Mouse (Mus musculus) limb, embryonic 11.5 days (tissue): ENCODE data around the gene Pde4d. TPM values are rescaled to one million over a fixed set of nuclear protein-coding genes. Genes with fewer than 3 reads are reported as not detected.

Experiments
- ATAC-seq: fragments of 200-750 bp; cut with Nextera tagmentation; 2 replicates; pipeline ENCODE4 v1.8.0; 2017; ENCODE audit warnings: low read depth; ENCODE audit not compliant: insufficient number of reproducible peaks, low FRiP score, low TSS enrichment
- DNase-seq: peaks from one replicate; pipeline ENCODE4 v3.0.0-alpha.2; 2015; ENCODE audit warnings: low spot score
- H3K27ac ChIP-seq: fragments of 300-500 bp; sonication (generic); replicated peaks from 2 replicates; pipeline ENCODE4 v1.5.1; 2014; ENCODE audit warnings: low read depth, mild to moderate bottlenecking, low read length
- H3K27me3 ChIP-seq: fragments of 300-500 bp; sonication (generic); 2 replicates; pipeline ENCODE4 v1.6.1; 2014; ENCODE audit warnings: mild to moderate bottlenecking, low read length, mixed read lengths; ENCODE audit not compliant: control insufficient read depth, insufficient read depth
- H3K36me3 ChIP-seq: fragments of 300-500 bp; sonication (generic); 2 replicates; pipeline ENCODE4 v1.6.1; 2014; ENCODE audit warnings: mild to moderate bottlenecking, low read length, moderate library complexity, mixed read lengths; ENCODE audit not compliant: control insufficient read depth, insufficient read depth
- H3K4me1 ChIP-seq: fragments of 300-500 bp; sonication (generic); 2 replicates; pipeline ENCODE4 v1.6.1; 2014; ENCODE audit warnings: low read length, mixed read lengths; ENCODE audit not compliant: control insufficient read depth, insufficient read depth
- H3K4me2 ChIP-seq: fragments of 300-500 bp; sonication (generic); 2 replicates; pipeline ENCODE4 v1.6.1; 2014; ENCODE audit warnings: low read depth, mild to moderate bottlenecking, moderate library complexity; ENCODE audit not compliant: severe bottlenecking
- H3K4me3 ChIP-seq: fragments of 300-500 bp; sonication (generic); 2 replicates; pipeline ENCODE4 v1.5.1; 2014; ENCODE audit warnings: low read depth, low read length
- H3K9ac ChIP-seq: fragments of 300-500 bp; sonication (generic); 2 replicates; pipeline ENCODE4 v1.6.1; 2014; ENCODE audit warnings: mild to moderate bottlenecking, low read length
- H3K9me3 ChIP-seq: fragments of 300-500 bp; sonication (generic); 2 replicates; pipeline ENCODE4 v1.6.1; 2016; ENCODE audit warnings: low read length; ENCODE audit not compliant: control insufficient read depth
- WGBS: fragments of 180-500 bp; shearing (Covaris S2); extraction: QIAGEN DNeasy Blood & Tissue Kit; methylation state at CpG from one replicate; pipeline ENCODE4 v1.1.7; 2014; 5-methylcytosine and 5-hydroxymethylcytosine counted together
- polyA plus RNA-seq: library from polyadenylated mRNA; unstranded; fragments of >200 nt; fragmentation: Nextera tagmentation; extraction: Ambion mirVana; gene quantifications from 2 replicates; pipeline ENCODE4 v1.2.1, GENCODE M21; 2014

The Pde4d gene
- polyA plus RNA-seq, 1 experiment from 2014 or later: 13.3 TPM

GRCm38 (mm10) chr13:108623929-108624328, 174.2 kb downstream of the Pde4d start:
- WGBS: 83% methylated on average over 3 of the region's 3 CpGs
- Histone ChIP-seq H3K9ac (no peak overlapping the region), H3K4me3 (no peak overlapping the region)

GRCm38 (mm10) chr13:108626166-108626565, 176.4 kb downstream of the Pde4d start:
- Histone ChIP-seq H3K9me3 (no peaks in the 10 kb centered on the region), H3K27ac (no peak overlapping the region), H3K36me3 (no peaks in the 10 kb centered on the region), H3K27me3 (no peaks in the 10 kb centered on the region), H3K4me1 (no peaks in the 10 kb centered on the region), H3K4me2 (no peak overlapping the region), H3K9ac (no peak overlapping the region), H3K4me3 (no peak overlapping the region)
- no peak for DNase-seq
- 84% methylated on average over 3 of the region's 3 CpGs for WGBS
- ATAC-seq: no peak

More at GRCm38 (mm10) chr13:108623929-108624328, 174.2 kb downstream of the Pde4d start:
- no peaks in the 10 kb centered on the region for H3K27me3 ChIP-seq
- H3K36me3 ChIP-seq: no peaks in the 10 kb centered on the region
- ATAC-seq (no peak), DNase-seq (no peak)
- H3K9me3 ChIP-seq: no peaks in the 10 kb centered on the region
- no peaks in the 10 kb centered on the region for H3K4me1 ChIP-seq
- no peak overlapping the region for H3K4me2 ChIP-seq
- H3K27ac ChIP-seq: no peak overlapping the region

DNA sequence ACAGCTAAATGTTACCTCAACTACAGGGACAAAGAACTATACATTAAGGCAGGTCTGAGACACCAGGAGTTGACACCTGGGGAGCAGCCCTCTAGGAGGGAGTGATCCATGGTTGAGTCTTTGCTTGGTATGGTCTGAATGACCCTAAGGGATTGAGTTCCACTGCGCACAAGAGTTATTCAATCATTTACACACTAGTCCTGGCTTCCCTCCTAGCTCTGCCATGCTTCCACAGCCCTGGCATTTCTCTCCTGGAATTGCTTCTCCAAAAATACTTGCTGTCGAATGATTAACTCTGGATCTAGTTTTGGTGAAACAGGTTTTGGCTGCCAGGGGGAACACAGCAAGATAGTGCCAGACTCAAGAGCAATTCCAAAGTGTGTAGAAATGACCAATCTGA, 178.8 kb downstream of the Pde4d start:
- no peaks in the 10 kb centered on the region for H3K4me1 ChIP-seq
- no peak for ATAC-seq
- no peak overlapping the region for H3K4me2 ChIP-seq
- H3K27me3 ChIP-seq: no peaks in the 10 kb centered on the region
- H3K9ac ChIP-seq: no peak overlapping the region
- H3K4me3 ChIP-seq: no peak overlapping the region
- H3K36me3 ChIP-seq: no peaks in the 10 kb centered on the region
- H3K27ac ChIP-seq: no peak overlapping the region
- DNase-seq: no peak
- WGBS: 91% methylated on average over 2 of the region's 2 CpGs
- no peaks in the 10 kb centered on the region for H3K9me3 ChIP-seq

GRCm38 (mm10) chr13:108630576-108630975, 180.8 kb downstream of the Pde4d start:
- no peak overlapping the region for H3K27ac ChIP-seq
- 72% methylated on average over 2 of the region's 2 CpGs for whole genome bisulfite sequencing
- ATAC-seq: no peak

GRCm38 (mm10) chr13:108631222-108631621, 181.5 kb downstream of the Pde4d start:
- H3K4me2 ChIP-seq: no peak overlapping the region
- no peak for ATAC-seq
- H3K4me3 ChIP-seq: no peak overlapping the region
- no peaks in the 10 kb centered on the region for H3K4me1 ChIP-seq
- H3K9ac ChIP-seq: no peak overlapping the region
- H3K27me3 ChIP-seq: no peaks in the 10 kb centered on the region
- no peaks in the 10 kb centered on the region for H3K9me3 ChIP-seq
- DNase-seq: no peak
- no peak overlapping the region for H3K27ac ChIP-seq
- H3K36me3 ChIP-seq: no peaks in the 10 kb centered on the region
- 73% methylated on average over 3 of the region's 3 CpGs for WGBS

More at GRCm38 (mm10) chr13:108630576-108630975, 180.8 kb downstream of the Pde4d start:
- H3K4me2 ChIP-seq: no peak overlapping the region
- no peaks in the 10 kb centered on the region for H3K4me1 ChIP-seq
- H3K9ac ChIP-seq: no peak overlapping the region
- H3K9me3 ChIP-seq: no peaks in the 10 kb centered on the region
- H3K4me3 ChIP-seq: no peak overlapping the region
- H3K27me3 ChIP-seq: no peaks in the 10 kb centered on the region
- no peak for DNase-seq
- no peaks in the 10 kb centered on the region for H3K36me3 ChIP-seq

- Histone ChIP-seq H3K9me3 (no peaks in the 10 kb centered on the region), H3K27ac (no peak overlapping the region), H3K9ac (no peak overlapping the region), H3K4me2 (no peak overlapping the region), H3K36me3 (no peaks in the 10 kb centered on the region), H3K4me3 (no peak overlapping the region), H3K4me1 (no peaks in the 10 kb centered on the region), H3K27me3 (no peaks in the 10 kb centered on the region)
- 84% methylated on average over 1 of the region's 1 CpGs for WGBS
- DNase-seq (no peak), ATAC-seq (no peak)
Measured at GRCm38 (mm10) chr13:108636526-108636925, 186.8 kb downstream of the Pde4d start.

- DNase-seq: no peak
- no peak overlapping the region for H3K9ac ChIP-seq
- no peak overlapping the region for H3K4me3 ChIP-seq
- WGBS: 87% methylated on average over 5 of the region's 5 CpGs
- no peak for ATAC-seq
- no peaks in the 10 kb centered on the region for H3K36me3 ChIP-seq
- H3K27ac ChIP-seq: no peak overlapping the region
- H3K4me2 ChIP-seq: no peak overlapping the region
- H3K9me3 ChIP-seq: no peaks in the 10 kb centered on the region
- no peaks in the 10 kb centered on the region for H3K27me3 ChIP-seq
- no peaks in the 10 kb centered on the region for H3K4me1 ChIP-seq
Measured at GRCm38 (mm10) chr13:108642259-108642658, 192.5 kb downstream of the Pde4d start.

DNA sequence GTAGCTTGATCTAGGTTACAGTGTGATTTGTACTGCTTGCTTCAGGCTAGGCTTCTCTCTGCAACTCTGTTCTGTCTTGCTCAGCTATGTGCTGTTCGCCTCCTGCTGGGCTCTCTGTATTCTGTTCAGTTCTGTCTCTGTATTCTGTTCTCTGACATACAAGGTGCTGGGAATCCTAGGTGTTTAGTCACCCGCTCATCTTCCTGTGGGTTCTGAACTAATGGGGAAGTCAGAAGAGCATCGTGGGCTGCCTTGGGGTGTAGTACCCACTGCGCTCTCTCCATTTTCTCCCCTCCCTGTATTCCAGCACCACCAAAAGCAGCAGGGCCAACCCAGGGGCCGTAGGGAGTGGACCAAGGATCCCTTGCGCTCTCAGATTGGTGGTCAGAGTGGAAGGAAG, 197.1 kb downstream of the Pde4d start:
- Histone ChIP-seq H3K36me3 (no peaks in the 10 kb centered on the region), H3K27me3 (no peaks in the 10 kb centered on the region), H3K27ac (no peak overlapping the region), H3K9me3 (no peaks in the 10 kb centered on the region), H3K4me3 (no peak overlapping the region), H3K4me2 (no peak overlapping the region), H3K9ac (no peak overlapping the region), H3K4me1 (no peaks in the 10 kb centered on the region)
- DNase-seq: no peak
- no peak for ATAC-seq
- WGBS: 85% methylated on average over 6 of the region's 6 CpGs

- WGBS: 85% methylated on average over 11 of the region's 11 CpGs
- H3K4me2 ChIP-seq: no peak overlapping the region
- no peaks in the 10 kb centered on the region for H3K27me3 ChIP-seq
- H3K27ac ChIP-seq: no peak overlapping the region
- H3K36me3 ChIP-seq: no peaks in the 10 kb centered on the region
- no peaks in the 10 kb centered on the region for H3K4me1 ChIP-seq
- DNase-seq (no peak), ATAC-seq (no peak)
- H3K9me3 ChIP-seq: no peaks in the 10 kb centered on the region
- H3K9ac ChIP-seq: no peak overlapping the region
- no peak overlapping the region for H3K4me3 ChIP-seq
Measured at GRCm38 (mm10) chr13:108647239-108647638, 197.5 kb downstream of the Pde4d start.
